Mouse (Mus musculus) heart, embryonic 11.5 days (tissue): ENCODE data around the gene Rnps1. TPM values are rescaled to one million over a fixed set of nuclear protein-coding genes. Genes with fewer than 3 reads are reported as not detected.

ENCODE experiments used
- ATAC-seq: fragments of 200-750 bp; cut with Nextera tagmentation; replicated peaks from 2 replicates; pipeline ENCODE4 v1.8.0; 2017; ENCODE audit warnings: moderate library complexity; ENCODE audit not compliant: insufficient number of reproducible peaks, low FRiP score, low TSS enrichment
- H3K27ac ChIP-seq: fragments of 300-500 bp; sonication (generic); 2 replicates; pipeline ENCODE4 v1.5.1; 2014; ENCODE audit warnings: mild to moderate bottlenecking, low read depth, low read length
- H3K27me3 ChIP-seq: fragments of 300-500 bp; sonication (generic); 2 replicates; pipeline ENCODE4 v1.6.1; 2014; ENCODE audit warnings: mild to moderate bottlenecking, low read length, mixed read lengths; ENCODE audit not compliant: control insufficient read depth, insufficient read depth
- H3K36me3 ChIP-seq: fragments of 300-500 bp; sonication (generic); 2 replicates; pipeline ENCODE4 v1.6.1; 2014; ENCODE audit warnings: mild to moderate bottlenecking, low read length, moderate library complexity, mixed read lengths; ENCODE audit not compliant: control insufficient read depth, insufficient read depth
- H3K4me1 ChIP-seq: fragments of 300-500 bp; sonication (generic); 2 replicates; pipeline ENCODE4 v1.6.1; 2014; ENCODE audit warnings: low read length; ENCODE audit not compliant: control insufficient read depth, insufficient read depth
- H3K4me2 ChIP-seq: fragments of 300-500 bp; sonication (generic); 2 replicates; pipeline ENCODE4 v1.6.1; 2014; ENCODE audit warnings: mild to moderate bottlenecking, moderate library complexity
- H3K4me3 ChIP-seq: fragments of 300-500 bp; sonication (generic); 2 replicates; pipeline ENCODE4 v1.5.1; 2014; ENCODE audit warnings: low read depth, low read length
- H3K9ac ChIP-seq: fragments of 300-500 bp; sonication (generic); 2 replicates; pipeline ENCODE4 v1.6.1; 2014; ENCODE audit warnings: mild to moderate bottlenecking, low read depth, low read length, moderate library complexity
- H3K9me3 ChIP-seq: fragments of 300-500 bp; sonication (generic); replicated peaks from 2 replicates; pipeline ENCODE4 v1.6.1; 2016; ENCODE audit warnings: low read length; ENCODE audit not compliant: control insufficient read depth
- WGBS: fragments of 180-500 bp; shearing (Covaris S2); extraction: QIAGEN DNeasy Blood & Tissue Kit; methylation state at CpG from one replicate; pipeline ENCODE4 v1.1.7; 2014; ENCODE audit not compliant: insufficient replicate concordance; 5-methylcytosine and 5-hydroxymethylcytosine counted together
- polyA plus RNA-seq: library from polyadenylated mRNA; unstranded; fragments of >200 nt; fragmentation: Nextera tagmentation; extraction: Ambion mirVana; gene quantifications from 2 replicates; pipeline ENCODE4 v1.2.1, GENCODE M21; 2014

The Rnps1 gene
- polyA plus RNA-seq, 1 experiment from 2014 or later, result 267 TPM

DNA sequence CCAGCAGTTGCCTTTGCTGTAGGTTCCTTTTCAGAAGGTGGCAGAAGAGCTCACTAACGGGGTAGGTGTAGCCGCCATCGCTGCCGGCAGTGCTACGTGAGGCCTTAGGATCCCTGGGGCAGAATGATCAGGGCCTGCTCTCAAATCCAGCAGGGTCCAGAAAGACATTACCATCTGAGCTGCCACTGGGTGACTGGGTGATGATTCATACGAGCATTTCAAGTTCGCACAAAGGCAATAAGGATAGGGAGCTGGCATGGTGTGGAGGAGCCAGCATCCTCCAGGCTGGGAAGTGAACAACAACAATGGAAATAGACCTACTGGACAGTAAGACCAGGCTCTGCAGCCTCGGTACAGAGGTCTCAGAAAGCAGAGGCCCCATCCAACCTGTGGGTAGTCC, 26.0 kb downstream of the Rnps1 start:
- Histone ChIP-seq H3K4me3 (no peak overlapping the region), H3K9ac (no peak overlapping the region), H3K9me3 (no peaks in the 10 kb centered on the region), H3K4me1 (no peaks in the 10 kb centered on the region), H3K27ac (no peak overlapping the region), H3K36me3 (peaks cover 30% of the 10 kb centered on the region), H3K27me3 (no peaks in the 10 kb centered on the region), H3K4me2 (no peak overlapping the region)
- no peak for ATAC-seq
- 89% methylated on average over 8 of the region's 8 CpGs for WGBS

DNA sequence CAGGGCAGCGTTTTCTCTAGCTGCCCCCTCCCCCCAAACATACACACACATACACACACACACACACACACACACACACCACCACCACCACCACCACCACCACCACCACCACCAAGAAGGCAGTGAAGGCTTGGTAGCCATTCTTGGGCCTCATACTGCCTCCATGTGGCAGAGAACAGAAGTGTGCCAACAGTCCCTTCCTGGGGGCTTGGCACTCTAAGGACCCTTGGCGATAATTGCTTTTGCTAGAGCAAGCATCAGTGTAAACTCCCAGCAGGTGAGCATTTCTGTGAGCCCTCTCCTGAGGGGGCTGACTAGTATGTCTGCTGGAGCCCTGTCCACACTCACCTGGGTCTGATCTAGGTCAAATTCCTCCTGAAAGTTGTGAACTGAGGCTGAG, 26.8 kb downstream of the Rnps1 start:
- H3K4me1 ChIP-seq, result no peaks in the 10 kb centered on the region
- WGBS, result 48% methylated on average over 2 of the region's 2 CpGs
- H3K9me3 ChIP-seq, result no peaks in the 10 kb centered on the region
- H3K36me3 ChIP-seq, result peaks cover 38% of the 10 kb centered on the region
- no peaks in the 10 kb centered on the region for H3K27me3 ChIP-seq
- H3K4me2 ChIP-seq, result no peak overlapping the region
- no peak overlapping the region for H3K9ac ChIP-seq
- no peak overlapping the region for H3K4me3 ChIP-seq
- ATAC-seq, result no peak; the same call in 1 of the 2 replicates
- no peak overlapping the region for H3K27ac ChIP-seq

DNA sequence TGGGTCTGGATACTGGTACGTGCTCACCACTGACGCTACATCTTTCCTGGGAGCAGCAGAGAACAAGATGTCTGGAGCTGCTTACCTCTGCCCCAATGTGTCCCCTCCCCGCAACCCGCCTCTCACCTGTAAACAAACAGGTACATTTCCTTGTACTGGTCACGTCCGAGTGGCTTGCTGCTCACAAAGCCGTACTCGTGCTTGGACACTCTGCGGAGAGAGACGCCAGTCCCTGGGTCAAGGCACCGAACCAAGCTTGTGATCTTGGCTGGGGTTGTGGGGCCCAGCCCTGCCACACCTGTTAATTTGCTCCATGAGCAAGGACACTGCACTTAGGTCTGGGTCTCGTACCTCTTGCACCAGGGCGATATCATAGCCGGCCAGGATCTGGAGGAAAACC, 27.7 kb downstream of the Rnps1 start:
- no peak overlapping the region for H3K27ac ChIP-seq
- H3K4me2 ChIP-seq, result no peak overlapping the region
- no peaks in the 10 kb centered on the region for H3K27me3 ChIP-seq
- H3K36me3 ChIP-seq, result peaks cover 43% of the 10 kb centered on the region
- no peaks in the 10 kb centered on the region for H3K9me3 ChIP-seq
- no peak overlapping the region; the same call in 1 of the 2 replicates for H3K9ac ChIP-seq
- H3K4me1 ChIP-seq, result no peaks in the 10 kb centered on the region
- WGBS, result 85% methylated on average over 14 of the region's 14 CpGs
- ATAC-seq, result no peak
- no peak overlapping the region for H3K4me3 ChIP-seq

DNA sequence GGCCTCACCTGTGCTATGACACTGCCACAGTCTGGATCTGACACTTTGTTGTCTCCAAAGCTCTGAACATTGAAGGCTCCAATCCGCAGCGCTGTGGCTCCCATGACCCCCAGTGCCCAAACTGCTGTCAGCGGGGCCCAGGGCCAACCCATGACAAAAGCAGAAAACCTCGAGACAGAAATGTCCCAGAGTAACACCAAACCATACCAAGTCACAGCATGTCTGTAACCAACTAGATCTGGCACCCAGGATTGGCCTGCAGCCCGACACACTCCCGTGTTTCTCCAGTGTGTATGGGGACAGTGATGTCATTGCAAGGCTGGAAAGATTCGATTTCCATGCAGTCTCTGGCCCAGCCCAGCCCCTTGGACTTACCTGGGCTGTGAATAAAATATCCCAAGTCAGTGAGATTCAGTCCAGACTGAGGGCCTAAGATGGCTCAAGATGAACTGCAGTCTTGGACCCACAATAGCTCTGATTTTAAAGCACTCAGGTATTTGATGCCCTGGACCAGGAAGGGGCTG, 28.3 kb downstream of the Rnps1 start, which contains the start of gene Dnase1l2:
Gene Dnase1l2, minus strand, starts transcription at position 474 of the 524 bp plus-strand sequence.
- H3K9me3 ChIP-seq, result no peaks in the 10 kb centered on the region
- WGBS, result 83% methylated on average over 7 of the region's 7 CpGs
- H3K4me3 ChIP-seq, result no peak within 1 kb of the TSS
- no peaks in the 10 kb centered on the region for H3K27me3 ChIP-seq
- H3K4me2 ChIP-seq, result no peak within 1 kb of the TSS
- no peak for ATAC-seq
- no peak within 1 kb of the TSS for H3K27ac ChIP-seq
- H3K4me1 ChIP-seq, result no peaks in the 10 kb centered on the region
- H3K9ac ChIP-seq, result no peak within 1 kb of the TSS; the same call in 1 of the 2 replicates
- H3K36me3 ChIP-seq, result peaks cover 46% of the 10 kb centered on the region

DNA sequence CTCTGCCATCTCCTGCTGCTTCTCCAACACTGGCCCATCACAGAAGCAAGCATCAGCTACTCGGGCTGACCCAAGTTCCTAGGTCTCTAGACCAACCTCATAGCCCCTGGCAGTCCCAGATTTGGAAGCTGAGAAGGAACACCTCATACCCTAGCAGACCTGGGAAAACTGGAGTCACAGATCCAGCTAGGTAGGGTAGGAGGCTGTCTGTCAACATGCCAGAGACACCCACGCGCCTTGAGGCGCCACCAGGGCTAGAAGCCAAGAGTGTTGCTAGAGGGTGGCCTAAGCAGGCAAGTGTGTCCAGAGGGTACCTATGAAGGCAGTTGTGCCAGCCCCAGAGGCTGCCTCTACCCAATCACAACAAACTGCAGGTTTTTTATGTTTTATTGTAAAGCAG, 29.0 kb downstream of the Rnps1 start:
- WGBS, result 83% methylated on average over 4 of the region's 4 CpGs
- ATAC-seq, result no peak
- no peaks in the 10 kb centered on the region for H3K9me3 ChIP-seq
- H3K4me3 ChIP-seq, result no peak overlapping the region
- no peaks in the 10 kb centered on the region for H3K27me3 ChIP-seq
- no peak overlapping the region for H3K4me2 ChIP-seq
- H3K36me3 ChIP-seq, result peaks cover 43% of the 10 kb centered on the region
- H3K9ac ChIP-seq, result no peak overlapping the region
- no peak overlapping the region for H3K27ac ChIP-seq
- H3K4me1 ChIP-seq, result no peaks in the 10 kb centered on the region

DNA sequence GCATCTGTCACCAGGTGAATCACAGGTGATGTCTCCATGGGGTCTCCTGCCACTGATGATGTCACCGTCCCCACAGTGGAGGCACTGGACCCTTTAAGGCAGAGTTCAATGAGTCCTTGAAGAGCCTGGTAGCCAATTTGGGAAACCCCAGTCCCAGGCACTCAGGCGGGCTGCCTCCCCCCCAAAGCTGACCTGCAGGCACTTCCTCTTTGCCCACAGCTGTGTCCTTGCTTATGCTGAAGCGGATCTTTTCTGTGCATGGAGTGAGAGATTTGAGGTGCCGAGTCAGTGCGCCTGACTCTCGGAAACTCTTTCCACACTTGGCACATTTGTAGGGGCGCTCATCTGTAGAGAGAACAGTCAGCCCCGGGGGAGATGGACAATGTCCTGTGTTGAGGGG, 32.2 kb downstream of the Rnps1 start:
- 0 out of 2 replicates have a peak, but pooled peaks have one; percentile 29 for ATAC-seq
- no peak overlapping the region for H3K4me3 ChIP-seq
- no peaks in the 10 kb centered on the region for H3K4me1 ChIP-seq
- H3K27me3 ChIP-seq, result no peaks in the 10 kb centered on the region
- peaks cover 45% of the 10 kb centered on the region for H3K36me3 ChIP-seq
- H3K27ac ChIP-seq, result no peak overlapping the region
- no peak overlapping the region for H3K4me2 ChIP-seq
- no peaks in the 10 kb centered on the region for H3K9me3 ChIP-seq
- no peak overlapping the region for H3K9ac ChIP-seq
- WGBS, result 95% methylated on average over 8 of the region's 8 CpGs

DNA sequence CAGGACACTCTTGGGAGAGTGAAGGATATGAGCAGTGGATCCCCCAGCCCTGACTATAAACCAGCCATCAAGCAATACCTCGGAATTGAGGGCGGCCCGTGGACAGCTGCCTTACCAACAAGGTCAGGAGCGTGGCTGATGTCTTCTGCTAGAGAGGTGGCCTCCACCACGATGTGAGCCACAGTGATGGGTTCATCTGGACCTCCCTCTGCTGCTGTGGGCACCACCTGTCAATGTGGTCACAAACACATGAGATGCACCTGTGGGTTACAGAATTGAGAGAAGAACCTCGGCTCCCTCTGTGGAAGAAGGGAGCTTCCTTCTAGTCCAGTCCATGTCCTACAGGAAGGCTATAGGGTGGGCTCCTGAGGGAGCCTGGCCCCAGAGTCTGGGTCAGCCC, 35.1 kb downstream of the Rnps1 start:
- H3K36me3 ChIP-seq, result peaks cover 34% of the 10 kb centered on the region
- peaks cover 6% of the 10 kb centered on the region; the same call in 1 of the 2 replicates for H3K4me1 ChIP-seq
- ATAC-seq, result no peak
- H3K9me3 ChIP-seq, result no peaks in the 10 kb centered on the region
- H3K4me3 ChIP-seq, result no peak overlapping the region
- WGBS, result 84% methylated on average over 6 of the region's 6 CpGs
- H3K27ac ChIP-seq, result no peak overlapping the region
- no peak overlapping the region for H3K9ac ChIP-seq
- no peak overlapping the region for H3K4me2 ChIP-seq
- no peaks in the 10 kb centered on the region for H3K27me3 ChIP-seq

DNA sequence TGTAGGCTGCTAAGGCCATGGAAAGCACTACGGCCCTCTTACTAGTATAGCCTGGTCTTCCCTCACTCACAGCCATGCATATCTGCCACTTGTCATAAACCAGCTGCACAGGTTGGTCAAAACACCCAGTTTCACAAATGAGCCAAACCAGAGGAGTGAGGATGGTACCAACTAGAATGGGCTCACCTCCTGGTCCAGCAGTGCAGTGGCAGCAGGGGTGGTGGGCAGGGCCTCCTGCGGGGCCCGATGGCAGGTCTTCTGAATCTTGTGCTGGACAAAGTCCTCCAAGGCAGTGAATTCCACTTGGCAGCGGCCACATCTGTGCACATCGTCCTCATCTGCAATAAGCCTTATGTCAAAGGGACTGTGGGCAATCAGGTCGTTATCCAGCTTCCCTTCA, 36.9 kb downstream of the Rnps1 start:
- Histone ChIP-seq H3K4me1 (peaks cover 6% of the 10 kb centered on the region; the same call in 1 of the 2 replicates), H3K27ac (no peak overlapping the region), H3K4me2 (no peak overlapping the region), H3K9ac (no peak overlapping the region), H3K27me3 (no peaks in the 10 kb centered on the region), H3K4me3 (no peak overlapping the region), H3K36me3 (peaks cover 17% of the 10 kb centered on the region), H3K9me3 (no peaks in the 10 kb centered on the region)
- ATAC-seq, result no peak
- 93% methylated on average over 6 of the region's 6 CpGs for WGBS

DNA sequence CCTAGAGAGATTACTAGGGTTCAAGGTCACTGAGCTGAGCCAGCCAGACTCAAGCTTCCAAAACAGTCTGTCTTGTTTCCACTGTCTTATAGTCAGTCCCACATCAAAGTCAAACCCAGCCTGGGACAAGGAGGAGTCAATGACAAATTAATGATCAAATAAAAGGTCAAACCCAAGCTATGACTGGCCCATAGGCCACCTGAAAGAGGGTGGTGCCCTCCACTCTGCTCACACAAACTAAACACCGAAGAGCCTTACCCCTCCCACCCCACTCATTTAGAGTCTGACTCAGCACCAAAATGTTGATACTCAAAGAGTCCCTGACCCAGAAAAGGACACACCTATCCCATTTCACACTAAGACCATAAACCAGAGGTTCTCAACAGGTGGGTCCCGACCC, 39.0 kb downstream of the Rnps1 start:
- H3K9me3 ChIP-seq, result no peaks in the 10 kb centered on the region
- H3K27ac ChIP-seq, result no peak overlapping the region
- WGBS, result 81% methylated on average over 2 of the region's 2 CpGs
- no peak overlapping the region for H3K9ac ChIP-seq
- H3K36me3 ChIP-seq, result peaks cover 10% of the 10 kb centered on the region
- no peaks in the 10 kb centered on the region for H3K27me3 ChIP-seq
- no peak for ATAC-seq
- peaks cover 6% of the 10 kb centered on the region; the same call in 1 of the 2 replicates for H3K4me1 ChIP-seq
- peak overlapping the region; percentile 84; the same call in 1 of the 2 replicates for H3K4me2 ChIP-seq
- H3K4me3 ChIP-seq, result no peak overlapping the region
